Mouse (Mus musculus) embryonic facial prominence, embryonic 11.5 days (tissue): ENCODE measurements at regions not wholly inside any gene's neighbourhood (a gene's known extent, or its start where the extent isn't known, plus 50 kb on each side); places are given as distances from the start of the nearest gene placed in this dataset.

Experiments used
- ATAC-seq: fragments of 200-750 bp; cut with Nextera tagmentation; replicated peaks from 2 replicates; pipeline ENCODE4 v1.8.0; 2017; ENCODE audit warnings: low read depth; ENCODE audit not compliant: insufficient number of reproducible peaks, low FRiP score, low TSS enrichment
- DNase-seq: peaks from one replicate; pipeline ENCODE4 v3.0.0-alpha.2; 2015; ENCODE audit warnings: low spot score
- H3K27ac ChIP-seq: fragments of 300-500 bp; sonication (generic); replicated peaks from 2 replicates; pipeline ENCODE4 v1.5.1; 2014; ENCODE audit warnings: mild to moderate bottlenecking, low read depth, low read length, control low read depth
- H3K27me3 ChIP-seq: fragments of 300-500 bp; sonication (generic); 2 replicates; pipeline ENCODE4 v1.6.1; 2014; ENCODE audit warnings: mild to moderate bottlenecking, low read length, moderate library complexity, mixed read lengths; ENCODE audit not compliant: control insufficient read depth, insufficient read depth
- H3K36me3 ChIP-seq: fragments of 300-500 bp; sonication (generic); replicated peaks from 2 replicates; pipeline ENCODE4 v1.6.1; 2014; ENCODE audit warnings: low read depth, mild to moderate bottlenecking, low read length, moderate library complexity, mixed read lengths; ENCODE audit not compliant: control insufficient read depth, insufficient read depth
- H3K4me1 ChIP-seq: fragments of 300-500 bp; sonication (generic); 2 replicates; pipeline ENCODE4 v1.6.1; 2014; ENCODE audit warnings: low read length, mixed read lengths; ENCODE audit not compliant: control insufficient read depth, insufficient read depth
- H3K4me2 ChIP-seq: fragments of 300-500 bp; sonication (generic); 2 replicates; pipeline ENCODE4 v1.6.1; 2014; ENCODE audit warnings: low read depth, mild to moderate bottlenecking, control low read depth, low read length, moderate library complexity
- H3K4me3 ChIP-seq: fragments of 300-500 bp; sonication (generic); 2 replicates; pipeline ENCODE4 v1.5.1; 2014; ENCODE audit warnings: low read depth, low read length, control low read depth
- H3K9ac ChIP-seq: fragments of 300-500 bp; sonication (generic); replicated peaks from 2 replicates; pipeline ENCODE4 v1.6.1; 2014; ENCODE audit warnings: mild to moderate bottlenecking, control low read depth, low read length
- H3K9me3 ChIP-seq: fragments of 300-500 bp; sonication (generic); replicated peaks from 2 replicates; pipeline ENCODE4 v1.6.1; 2016; ENCODE audit warnings: mild to moderate bottlenecking, low read length, inconsistent platforms, mixed read lengths; ENCODE audit not compliant: control insufficient read depth
- WGBS: fragments of 180-500 bp; shearing (Covaris S2); extraction: QIAGEN DNeasy Blood & Tissue Kit; methylation state at CpG from one replicate; pipeline ENCODE4 v1.1.7; 2014; 5-methylcytosine and 5-hydroxymethylcytosine counted together

GRCm38 (mm10) chr8:34398914-34399813 is 287.6 kb upstream of the Gm10131 start:
- Histone ChIP-seq H3K9me3 (no peaks in the 10 kb centered on the region), H3K27ac (no peak overlapping the region), H3K9ac (no peak overlapping the region), H3K4me2 (no peak overlapping the region), H3K4me3 (no peak overlapping the region), H3K27me3 (no peaks in the 10 kb centered on the region), H3K4me1 (no peaks in the 10 kb centered on the region), H3K36me3 (no peaks in the 10 kb centered on the region)
- DNase-seq (peak; percentile 43), ATAC-seq (no peak)
- WGBS, result 68% methylated on average over 14 of the region's 14 CpGs

- H3K36me3 ChIP-seq, result no peaks in the 10 kb centered on the region
- no peak overlapping the region for H3K4me2 ChIP-seq
- no peak overlapping the region for H3K4me3 ChIP-seq
- DNase-seq (peak; percentile 54), ATAC-seq (peak; percentile 57)
- WGBS, result 44% methylated on average over 21 of the region's 23 CpGs
- no peak overlapping the region for H3K27ac ChIP-seq
- no peak overlapping the region for H3K9ac ChIP-seq
- H3K27me3 ChIP-seq, result no peaks in the 10 kb centered on the region
- H3K4me1 ChIP-seq, result no peaks in the 10 kb centered on the region
- H3K9me3 ChIP-seq, result no peaks in the 10 kb centered on the region
Observed at GRCm38 (mm10) chr8:34397583-34398411, 286.3 kb upstream of the Gm10131 start.

GRCm38 (mm10) chr8:34397225-34397582 is 285.7 kb upstream of the Gm10131 start:
- 56% methylated on average over 4 of the region's 4 CpGs for WGBS
- H3K4me3 ChIP-seq, result no peak overlapping the region
- no peak for ATAC-seq
- no peak overlapping the region for H3K9ac ChIP-seq
- H3K36me3 ChIP-seq, result no peaks in the 10 kb centered on the region
- H3K4me2 ChIP-seq, result no peak overlapping the region
- no peak overlapping the region for H3K27ac ChIP-seq
- H3K4me1 ChIP-seq, result no peaks in the 10 kb centered on the region; the same call in 1 of the 2 replicates
- no peaks in the 10 kb centered on the region for H3K27me3 ChIP-seq
- no peak for DNase-seq
- H3K9me3 ChIP-seq, result no peaks in the 10 kb centered on the region

GRCm38 (mm10) chr8:34392981-34393828 is 281.7 kb upstream of the Gm10131 start:
- H3K27ac ChIP-seq, result no peak overlapping the region
- H3K4me1 ChIP-seq, result no peaks in the 10 kb centered on the region; the same call in 1 of the 2 replicates
- H3K9me3 ChIP-seq, result no peaks in the 10 kb centered on the region
- H3K4me3 ChIP-seq, result no peak overlapping the region
- no peak overlapping the region for H3K4me2 ChIP-seq
- no peaks in the 10 kb centered on the region for H3K36me3 ChIP-seq
- ATAC-seq, result no peak
- DNase-seq, result no peak
- H3K9ac ChIP-seq, result no peak overlapping the region
- no peaks in the 10 kb centered on the region for H3K27me3 ChIP-seq
- 90% methylated on average over 15 of the region's 15 CpGs for WGBS

- 74% methylated on average over 14 of the region's 14 CpGs for WGBS
- Histone ChIP-seq H3K4me1 (no peaks in the 10 kb centered on the region; the same call in 1 of the 2 replicates), H3K27ac (no peak overlapping the region), H3K9me3 (no peaks in the 10 kb centered on the region), H3K9ac (no peak overlapping the region), H3K4me2 (no peak overlapping the region), H3K4me3 (no peak overlapping the region), H3K36me3 (no peaks in the 10 kb centered on the region), H3K27me3 (no peaks in the 10 kb centered on the region)
- ATAC-seq (no peak), DNase-seq (no peak)
Observed at GRCm38 (mm10) chr8:34392208-34392980, 280.9 kb upstream of the Gm10131 start.

GRCm38 (mm10) chr8:34385806-34386439 is 274.4 kb upstream of the Gm10131 start:
- no peak overlapping the region for H3K27ac ChIP-seq
- no peak overlapping the region for H3K9ac ChIP-seq
- H3K9me3 ChIP-seq, result no peaks in the 10 kb centered on the region
- no peaks in the 10 kb centered on the region for H3K27me3 ChIP-seq
- H3K4me3 ChIP-seq, result no peak overlapping the region
- H3K4me1 ChIP-seq, result no peaks in the 10 kb centered on the region
- 77% methylated on average over 10 of the region's 10 CpGs for WGBS
- ATAC-seq, result no peak
- DNase-seq, result no peak
- H3K4me2 ChIP-seq, result no peak overlapping the region
- no peaks in the 10 kb centered on the region for H3K36me3 ChIP-seq

GRCm38 (mm10) chr8:34380615-34381014 is 269.1 kb upstream of the Gm10131 start:
- no peak overlapping the region for H3K4me2 ChIP-seq
- WGBS, result 75% methylated on average over 19 of the region's 19 CpGs
- no peaks in the 10 kb centered on the region for H3K4me1 ChIP-seq

More at GRCm38 (mm10) chr8:34380615-34381014, 269.1 kb upstream of the Gm10131 start:
- no peaks in the 10 kb centered on the region for H3K36me3 ChIP-seq
- no peaks in the 10 kb centered on the region for H3K27me3 ChIP-seq
- no peak overlapping the region for H3K9ac ChIP-seq
- H3K27ac ChIP-seq, result no peak overlapping the region
- no peak overlapping the region for H3K4me3 ChIP-seq
- no peaks in the 10 kb centered on the region for H3K9me3 ChIP-seq
- DNase-seq, result no peak
- ATAC-seq, result no peak
